Mouse (Mus musculus) stomach, postnatal 0 days (tissue): ENCODE results near the gene Tecta.

ENCODE experiments used
- CTCF ChIP-seq: IDR thresholded peaks from 2 replicates; pipeline ENCODE4 v1.5.1; 2016; ENCODE audit warnings: antibody characterized with exemption, low read depth, mild to moderate bottlenecking, moderate library complexity
- EP300 ChIP-seq: optimal IDR thresholded peaks from 2 replicates; pipeline ENCODE3; 2016; ENCODE audit warnings: antibody characterized with exemption

DNA sequence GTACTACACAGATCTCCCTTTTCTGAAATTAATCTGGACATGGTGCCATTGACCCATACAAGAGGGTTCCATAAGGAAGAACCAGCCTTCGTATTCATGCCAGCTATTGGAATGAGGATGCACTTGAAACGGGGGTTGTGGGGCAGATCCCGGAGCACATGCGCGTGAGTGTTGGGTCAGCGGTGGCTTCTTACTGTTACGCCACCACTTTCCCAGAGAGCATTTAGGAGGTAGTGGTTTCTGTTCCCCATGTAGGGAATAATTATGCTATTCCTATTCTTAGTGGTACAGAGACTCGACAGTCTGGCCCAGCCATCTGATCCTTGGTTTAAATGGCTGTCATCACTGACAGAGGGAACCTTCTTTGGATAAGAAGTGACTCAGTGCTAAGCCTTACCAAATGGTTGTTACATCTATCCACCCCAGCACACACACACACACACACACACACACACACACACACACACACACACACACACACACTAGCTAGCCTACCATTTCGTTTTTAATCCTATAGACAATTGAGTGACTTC is 81.2 kb downstream of the Tecta start:
- TF ChIP-seq CTCF, result no peak
- no peak for TF ChIP-seq EP300
